Mouse (Mus musculus) C2C12 (cell line): Measurements from ENCODE around the gene Clip3. TPM values are rescaled to one million over a fixed set of nuclear protein-coding genes. Genes with fewer than 3 reads are reported as not detected.

Source experiments
- H3K27me3 ChIP-seq: one replicate; pipeline ENCODE4 v1.6.1; 2011; ENCODE audit not compliant: control insufficient read depth, insufficient read depth, insufficient read length
- H3K36me3 ChIP-seq: one replicate; pipeline ENCODE4 v1.6.1; 2011; ENCODE audit not compliant: control insufficient read depth, insufficient read depth
- H3K4me3 ChIP-seq: one replicate; pipeline ENCODE4 v1.5.1; 2011; ENCODE audit warnings: mild to moderate bottlenecking, control low read depth; ENCODE audit not compliant: poor library complexity, insufficient read depth, severe bottlenecking
- H3K79me2 ChIP-seq: one replicate; pipeline ENCODE4 v1.6.1; 2011; ENCODE audit not compliant: control insufficient read depth, insufficient read depth
- H3K79me3 ChIP-seq: one replicate; pipeline ENCODE4 v1.6.1; 2011; ENCODE audit warnings: low read depth, control low read depth
- H3ac ChIP-seq: one replicate; pipeline ENCODE3; 2011; ENCODE audit warnings: low read depth; ENCODE audit not compliant: control insufficient read depth, insufficient read length
- CEBPB ChIP-seq: IDR thresholded peaks from one replicate; pipeline ENCODE4 v1.6.1; 2011; ENCODE audit warnings: low read depth, mild to moderate bottlenecking, control low read depth, moderate library complexity
- CTCF ChIP-seq: IDR thresholded peaks from one replicate; pipeline ENCODE4 v1.5.1; 2011; ENCODE audit not compliant: control insufficient read depth, insufficient read depth, insufficient read length
- FOSL1 ChIP-seq: IDR thresholded peaks from one replicate; pipeline ENCODE4 v1.8.0; 2011; ENCODE audit warnings: mild to moderate bottlenecking, low read length; ENCODE audit not compliant: poor library complexity, insufficient read depth, severe bottlenecking
- MAX ChIP-seq: IDR thresholded peaks from one replicate; pipeline ENCODE4 v1.6.1; 2011; ENCODE audit warnings: mild to moderate bottlenecking, control low read depth
- MYOD1 ChIP-seq: IDR thresholded peaks from one replicate; pipeline ENCODE4 v1.6.1; 2011; ENCODE audit warnings: low read depth; ENCODE audit not compliant: control insufficient read depth, insufficient read length
- MYOG ChIP-seq: IDR thresholded peaks from one replicate; pipeline ENCODE4 v1.6.1; 2011; ENCODE audit not compliant: control insufficient read depth, insufficient read length; ENCODE audit errors: extremely low read depth
- USF1 ChIP-seq: IDR thresholded peaks from one replicate; pipeline ENCODE4 v1.6.1; 2011; ENCODE audit warnings: low read depth, mild to moderate bottlenecking, control low read depth, moderate library complexity
- polyA plus RNA-seq: library from polyadenylated mRNA; unstranded; fragments of >200 nt; fragmentation: generic; extraction: Trizol; gene quantifications from one replicate; pipeline ENCODE4 v1.2.1, GENCODE M21; 2012; ENCODE audit warnings: missing spikeins

Clip3 gene
- polyA plus RNA-seq, 1 experiment = 40.6 TPM

DNA sequence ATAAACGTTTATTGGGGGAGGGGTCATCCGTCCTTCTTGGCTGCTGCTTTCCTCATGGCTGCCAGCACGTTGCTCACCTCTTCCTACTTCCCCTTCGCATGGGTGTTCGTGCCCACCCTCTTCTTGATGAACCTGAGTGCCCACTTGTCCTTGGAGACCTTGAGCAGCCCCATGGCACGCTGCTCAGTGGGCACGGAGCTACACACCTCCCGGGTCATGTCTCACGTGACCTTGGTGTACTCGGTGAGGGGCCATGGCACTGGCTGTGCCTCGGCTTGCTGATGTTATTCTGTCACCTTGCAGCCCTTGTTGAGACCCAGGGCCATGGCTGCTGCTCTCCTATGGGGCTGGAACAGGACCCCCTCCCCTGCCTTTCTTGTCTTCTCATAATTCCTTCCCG is 18.6 kb downstream of the Clip3 start:
- no peak overlapping the region for H3ac ChIP-seq
- no peak overlapping the region for H3K4me3 ChIP-seq
- H3K79me2 ChIP-seq = peaks cover 5% of the 10 kb centered on the region
- no peaks in the 10 kb centered on the region for H3K79me3 ChIP-seq
- no peaks in the 10 kb centered on the region for H3K36me3 ChIP-seq
- no peaks in the 10 kb centered on the region for H3K27me3 ChIP-seq
- no peak for TF ChIP-seq CTCF
- no peak for TF ChIP-seq CEBPB
- no peak for TF ChIP-seq FOSL1
- no peak for TF ChIP-seq MYOG
- TF ChIP-seq MAX = no peak
- TF ChIP-seq USF1 = no peak
- no peak for TF ChIP-seq MYOD1

DNA sequence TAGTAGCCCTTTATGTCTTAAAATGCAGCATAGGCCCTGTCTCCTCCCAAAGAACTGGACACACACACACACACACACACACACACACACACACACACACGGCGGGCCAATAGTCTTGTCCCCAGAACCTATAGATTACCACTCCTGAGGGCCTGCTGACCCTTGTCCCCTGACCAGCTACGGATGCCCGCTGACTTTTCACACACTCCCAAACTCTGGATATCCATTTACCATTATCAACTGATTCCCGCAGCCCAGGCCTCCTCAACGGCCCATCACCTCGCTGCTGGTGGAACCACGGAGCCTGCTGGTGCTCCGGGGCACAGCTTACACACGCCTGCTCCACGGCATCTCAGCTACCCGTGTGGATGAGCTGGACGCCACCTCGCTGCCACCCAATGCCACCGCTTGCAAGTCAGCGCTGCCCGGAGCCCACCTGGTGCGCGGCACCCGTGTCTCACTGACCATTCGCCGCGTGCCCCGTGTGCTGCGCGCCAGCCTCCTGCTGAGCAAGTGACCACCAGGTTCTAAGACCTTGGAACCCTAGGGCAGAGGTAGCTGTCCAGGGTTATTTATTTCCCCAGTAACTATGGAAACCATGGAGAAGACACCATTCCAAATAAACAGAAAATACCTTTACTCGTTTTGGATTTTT is 22.3 kb downstream of the Clip3 start:
- H3K4me3 ChIP-seq = no peak overlapping the region
- TF ChIP-seq FOSL1 (no peak), CTCF (no peak), MAX (no peak), CEBPB (no peak), MYOD1 (no peak), MYOG (no peak), USF1 (no peak)
- no peaks in the 10 kb centered on the region for H3K79me3 ChIP-seq
- H3K79me2 ChIP-seq = peaks cover 5% of the 10 kb centered on the region
- no peaks in the 10 kb centered on the region for H3K36me3 ChIP-seq
- no peaks in the 10 kb centered on the region for H3K27me3 ChIP-seq
- no peak overlapping the region for H3ac ChIP-seq

DNA sequence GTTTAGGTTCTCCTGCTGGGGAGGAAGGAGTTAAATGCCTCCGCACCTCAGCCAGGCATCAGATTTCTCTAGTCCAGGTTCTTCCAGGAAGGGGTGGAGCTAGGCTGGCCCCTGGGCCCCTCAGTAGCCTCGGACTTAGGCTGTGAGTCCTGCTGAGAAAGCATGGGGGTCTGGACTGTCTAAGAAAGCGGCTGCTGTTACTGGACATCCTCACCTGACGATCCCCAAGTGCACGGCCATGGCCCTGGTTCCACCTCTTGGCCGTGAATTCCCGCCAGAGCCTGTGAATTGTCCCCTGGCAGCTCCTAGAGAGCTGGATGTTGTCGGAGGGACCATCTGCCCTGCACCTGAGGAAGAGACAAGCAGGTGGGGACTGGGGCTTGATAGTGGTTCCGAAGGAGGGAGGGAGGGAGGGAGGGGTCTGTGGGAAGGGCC is 23.2 kb downstream of the Clip3 start, which contains the start of gene Syne4:
Gene Syne4 (plus strand): TSS at position 87 of the 435 bp plus-strand sequence.
- TF ChIP-seq FOSL1 (no peak), MYOD1 (no peak), MYOG (no peak), CEBPB (no peak), USF1 (no peak), CTCF (no peak), MAX (no peak)
- Histone ChIP-seq H3K36me3 (no peaks in the 10 kb centered on the region), H3ac (no peak within 1 kb of the TSS), H3K79me3 (no peaks in the 10 kb centered on the region), H3K79me2 (no peaks in the 10 kb centered on the region), H3K4me3 (no peak within 1 kb of the TSS), H3K27me3 (no peaks in the 10 kb centered on the region)

DNA sequence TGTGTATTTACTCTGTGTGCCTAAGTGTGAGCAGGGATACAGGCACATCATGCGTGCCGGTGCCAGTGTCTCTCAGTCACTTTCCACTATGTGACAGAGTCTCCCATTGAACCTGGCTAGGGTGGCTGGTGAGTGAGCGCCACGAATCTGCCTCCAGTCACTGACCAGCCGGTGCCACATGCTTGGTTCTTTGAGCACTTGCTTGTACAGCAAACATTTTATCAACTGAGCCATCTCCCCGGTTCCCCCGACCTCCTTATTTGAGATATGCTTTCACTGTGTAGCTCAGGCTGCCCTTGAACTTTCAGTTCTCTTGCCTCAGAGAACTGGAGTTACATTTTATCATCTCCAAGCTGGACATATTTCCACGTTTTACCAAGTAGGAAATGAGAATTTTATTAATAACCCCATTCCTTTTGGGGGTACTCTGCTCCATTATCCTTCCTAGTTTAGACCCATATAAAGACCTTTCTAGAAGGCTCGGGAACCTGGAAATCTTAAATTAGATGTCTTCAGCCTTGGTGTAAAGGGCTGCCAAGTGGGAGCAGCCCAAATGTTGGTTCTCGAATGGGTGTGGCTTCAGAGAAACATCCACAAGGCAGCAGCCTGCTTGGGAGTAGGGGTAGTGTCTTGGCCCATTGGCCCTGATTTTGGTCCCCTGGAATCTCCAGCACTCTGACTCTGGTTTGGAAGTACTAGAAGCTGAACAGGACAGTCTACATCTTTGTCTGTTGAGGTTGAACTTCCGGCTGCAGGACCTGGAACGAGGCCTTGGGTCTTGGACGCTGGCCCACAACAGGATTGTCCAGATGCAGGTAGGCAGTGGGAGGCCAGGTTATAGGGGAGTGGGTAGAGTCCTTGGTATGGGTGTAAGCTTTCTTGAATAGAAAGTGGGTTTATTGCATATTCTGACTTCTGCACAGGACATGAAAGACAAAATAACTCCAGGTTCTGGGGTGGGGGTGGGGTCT is 24.3 kb downstream of the Clip3 start:
- TF ChIP-seq MYOG = no peak
- TF ChIP-seq CEBPB = no peak
- TF ChIP-seq FOSL1 = no peak
- no peak for TF ChIP-seq MYOD1
- TF ChIP-seq MAX = no peak
- no peak for TF ChIP-seq CTCF
- Histone ChIP-seq H3K79me3 (no peaks in the 10 kb centered on the region), H3K36me3 (no peaks in the 10 kb centered on the region), H3K4me3 (no peak overlapping the region), H3K79me2 (no peaks in the 10 kb centered on the region), H3K27me3 (no peaks in the 10 kb centered on the region), H3ac (no peak overlapping the region)

DNA sequence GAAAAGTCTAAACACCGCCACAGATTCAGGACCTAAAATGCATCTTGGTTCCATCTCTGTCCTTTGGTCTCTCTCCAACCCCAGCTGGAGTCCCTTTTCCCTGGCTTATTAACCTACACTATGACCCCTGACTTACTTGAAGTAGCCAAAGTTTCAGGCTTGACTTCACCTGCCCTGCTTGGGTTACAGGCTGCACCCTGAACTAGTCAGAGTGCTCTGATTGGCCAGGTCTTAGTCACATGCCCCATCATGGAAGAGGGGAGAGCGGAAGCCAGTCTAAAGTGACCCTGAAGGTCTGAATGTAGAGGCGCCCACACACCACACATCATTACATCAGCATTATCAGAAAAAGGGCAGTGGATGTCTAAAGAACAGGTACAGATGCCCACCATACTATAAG is 26.6 kb downstream of the Clip3 start:
- H3ac ChIP-seq = no peak overlapping the region
- no peaks in the 10 kb centered on the region for H3K79me3 ChIP-seq
- no peaks in the 10 kb centered on the region for H3K27me3 ChIP-seq
- H3K79me2 ChIP-seq = peaks cover 4% of the 10 kb centered on the region
- H3K36me3 ChIP-seq = no peaks in the 10 kb centered on the region
- TF ChIP-seq USF1 (peak; percentile 54), CEBPB (no peak)
- no peak overlapping the region for H3K4me3 ChIP-seq

DNA sequence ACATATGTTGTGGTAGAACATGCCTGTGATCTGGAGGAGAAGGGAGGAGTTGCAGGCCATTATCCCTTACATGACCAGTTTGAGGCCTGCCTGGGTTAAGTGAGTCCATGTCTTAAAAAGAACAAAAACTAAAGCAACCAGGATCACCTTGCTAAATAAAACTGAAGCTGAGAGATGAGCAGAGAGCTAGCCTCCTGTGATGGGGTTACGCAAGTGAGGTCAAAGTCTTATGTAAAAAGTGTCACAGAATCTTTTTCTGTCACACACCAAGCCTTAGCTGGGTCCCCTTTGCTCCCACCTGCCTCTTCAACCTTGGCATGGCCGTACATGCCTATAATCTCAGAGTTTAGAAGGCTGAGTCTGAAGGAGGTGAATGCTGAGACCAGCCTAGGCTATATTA is 29.4 kb downstream of the Clip3 start:
- Histone ChIP-seq H3K79me3 (no peaks in the 10 kb centered on the region), H3ac (no peak overlapping the region), H3K4me3 (no peak overlapping the region), H3K36me3 (no peaks in the 10 kb centered on the region), H3K27me3 (no peaks in the 10 kb centered on the region), H3K79me2 (peaks cover 4% of the 10 kb centered on the region)
- TF ChIP-seq MYOG = no peak
- TF ChIP-seq USF1 = no peak
- no peak for TF ChIP-seq MYOD1
- no peak for TF ChIP-seq CEBPB
- TF ChIP-seq FOSL1 = no peak
- no peak for TF ChIP-seq CTCF
- TF ChIP-seq MAX = no peak
